Mouse (Mus musculus) testis, adult 2 months (tissue): ENCODE measurements around the gene Foxp4.

Source experiments
- CTCF ChIP-seq: fragments of 200-500 bp; IDR thresholded peaks from 2 replicates; pipeline ENCODE4 v1.5.1; 2012; ENCODE audit warnings: low read depth, mild to moderate bottlenecking, inconsistent platforms, low read length, moderate library complexity; ENCODE audit not compliant: control insufficient read depth, insufficient read depth, insufficient replicate concordance
- POLR2A ChIP-seq: fragments of 200-500 bp; IDR thresholded peaks from 2 replicates; pipeline ENCODE4 v1.6.1; 2012; ENCODE audit warnings: low read depth, mild to moderate bottlenecking, inconsistent platforms, low read length, moderate library complexity; ENCODE audit not compliant: control insufficient read depth

DNA sequence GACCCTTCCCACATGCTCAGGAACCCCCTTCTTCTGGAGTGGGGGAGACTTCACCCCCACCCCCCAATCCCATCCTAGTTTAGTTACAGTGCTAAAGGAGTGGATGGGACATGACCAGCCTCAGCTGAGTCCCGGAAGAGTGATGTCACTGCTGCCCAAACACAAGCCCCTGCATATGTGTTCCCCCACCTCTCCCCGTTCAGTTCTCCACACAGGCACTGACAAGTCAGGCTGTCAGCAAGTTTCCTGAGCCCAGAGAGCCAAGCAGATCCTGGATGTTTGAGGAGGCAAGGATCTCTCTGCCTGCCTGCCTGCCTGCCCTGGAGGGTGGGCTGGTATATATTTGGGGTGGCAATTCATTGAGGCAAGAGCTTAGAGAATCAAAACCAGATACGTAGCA, 45.2 kb downstream of the Foxp4 start:
- TF ChIP-seq POLR2A = no peak
- no peak for TF ChIP-seq CTCF
